In genomic region chr5:38781813-38782212, GRCm38 (mm10) we compare ENCODE assay signal across 9 mouse cellular contexts.
DNase-seq lines count a peak whose midpoint lies in the region; TF ChIP-seq lines count a peak whose summit lies in the region.
"Had no signal": no experiment of that assay in that cellular context is flagged by ENCODE, and none has a peak within 500 bp of the region (broad histone marks: within the 10 kb centered on the region; RNA-seq: fewer than 3 reads in every experiment).

No protein-coding gene starts in this region.

- intact Hi-C loops in heart, postnatal 14 days (cut with DNase I), result loop anchor here (2.0 kb wide), 2 partner anchors 859 to 1179 kb away; no protein-coding TSS in a partner anchor

- peak; percentile 25 for TF ChIP-seq CTCF in ES-Bruce4 (IDR thresholded peaks at IDR 0.05; ENCODE audit: low read depth, low read length)
- peak; percentile 100; the same call in 1 of the 2 replicates for TF ChIP-seq CTCF in layer of hippocampus, adult 2 months (conservative IDR thresholded peaks at IDR 0.05)

- no peaks in the 10 kb centered on the region for H3K4me1 ChIP-seq in ES-Bruce4 (ENCODE audit: control insufficient read depth, insufficient read depth, low read length)

- TF ChIP-seq POLR2A in ES-Bruce4 (IDR thresholded peaks at IDR 0.05; ENCODE audit: insufficient read depth, low read length), result no peak

- no peaks in the 10 kb centered on the region for H3K9me3 ChIP-seq in ES-Bruce4 (replicated peaks; ENCODE audit: control insufficient read depth, insufficient read depth, low read length, poor library complexity, severe bottlenecking)
- H3K9me3 ChIP-seq: limb, embryonic 12.5 days had no signal

- TF ChIP-seq EP300 in ES-Bruce4 (IDR thresholded peaks at IDR 0.05; ENCODE audit: insufficient read depth, low read depth, low read length), result no peak

- H3K9ac ChIP-seq in ES-Bruce4 (ENCODE audit: low read depth, poor library complexity, severe bottlenecking), result no peak overlapping the region
- H3K9ac ChIP-seq: limb, embryonic 12.5 days had no signal

- H3K36me3 ChIP-seq in ES-Bruce4 (ENCODE audit: control insufficient read depth, insufficient read depth, low read length, poor library complexity, severe bottlenecking), result no peaks in the 10 kb centered on the region
- H3K36me3 ChIP-seq: limb, embryonic 12.5 days had no signal

- H3K27me3 ChIP-seq in ES-Bruce4 (ENCODE audit: control insufficient read depth, insufficient read depth, low read length, poor library complexity, severe bottlenecking), result no peaks in the 10 kb centered on the region

- H3K4me3 ChIP-seq in ES-Bruce4 (ENCODE audit: low read depth, low read length), result no peak overlapping the region
- no peak overlapping the region for H3K4me3 ChIP-seq in layer of hippocampus, adult 2 months
- H3K4me3 ChIP-seq: limb, embryonic 12.5 days had no signal

- DNase-seq in adrenal gland, adult 8-10 months, result peak; percentile 42
- peak; percentile 71 for DNase-seq in embryo, embryonic 11 days
- DNase-seq in heart, postnatal 14 days, result peak; percentile 71 to 82
- peak; percentile 66 to 83 for DNase-seq in layer of hippocampus, adult 2 months (ENCODE audit: low spot score in 2 of 2)
- peak; percentile 75 for DNase-seq in lung, postnatal 36 days
- peak; percentile 54 to 63 for DNase-seq in right cerebral cortex, postnatal 36 days (ENCODE audit: low spot score in 2 of 2)
- DNase-seq in yolk sac, embryonic 10.5 days (ENCODE audit: low spot score), result peak; percentile 42

- no peak overlapping the region for H3K27ac ChIP-seq in ES-Bruce4 (ENCODE audit: insufficient read depth, low read length)
- H3K27ac ChIP-seq in layer of hippocampus, adult 2 months, result no peak overlapping the region
- H3K27ac ChIP-seq: limb, embryonic 12.5 days had no signal
